Mouse (Mus musculus) ES-Bruce4 (cell line): ENCODE measurements around the gene Hsd17b12.

Experiments used
- CTCF ChIP-seq: IDR thresholded peaks from one replicate; pipeline ENCODE4 v1.8.1; 2011; ENCODE audit warnings: low read depth, low read length
- EP300 ChIP-seq: IDR thresholded peaks from 2 replicates; pipeline ENCODE4 v1.6.1; 2011; ENCODE audit warnings: low read depth, low read length; ENCODE audit not compliant: insufficient read depth
- POLR2A ChIP-seq: IDR thresholded peaks from one replicate; pipeline ENCODE4 v1.8.1; 2011; ENCODE audit warnings: low read length; ENCODE audit not compliant: insufficient read depth

DNA sequence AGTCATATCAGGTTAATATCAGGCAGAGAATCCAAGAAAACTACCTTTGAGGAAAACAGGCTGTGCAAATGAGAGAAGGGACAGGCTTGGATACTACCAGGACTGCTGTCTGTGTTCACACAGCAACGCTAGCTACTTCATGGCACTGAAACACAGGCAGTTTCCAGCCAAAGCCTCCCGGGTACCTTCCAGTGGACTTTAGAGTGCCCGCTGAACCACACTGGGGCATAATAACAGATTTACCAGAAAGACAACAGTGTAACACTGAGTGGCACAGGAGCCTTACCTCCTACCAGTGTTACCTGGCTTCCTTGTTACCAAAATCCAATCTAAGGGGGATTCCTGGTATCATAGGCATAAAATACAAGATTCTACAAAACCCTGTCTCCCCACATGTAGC is 115.3 kb downstream of the Hsd17b12 start:
- no peak for TF ChIP-seq EP300
- TF ChIP-seq CTCF, result no peak
- no peak for TF ChIP-seq POLR2A
